Mouse (Mus musculus): Measurements from ENCODE around the gene 1700056E22Rik. TPM values are rescaled to one million over a fixed set of nuclear protein-coding genes. Genes with fewer than 3 reads are reported as not detected.

1700056E22Rik gene
- polyA plus RNA-seq, 1 experiment, result 0.63 TPM

GRCm38 (mm10) chr1:184011311-184011710, 22.8 kb downstream of the 1700056E22Rik start:
- Histone ChIP-seq H3K9ac (ENCODE audit: low read depth, poor library complexity, severe bottlenecking) (no peak overlapping the region), H3K27ac (ENCODE audit: insufficient read depth, low read length) (no peak overlapping the region), H3K4me3 (ENCODE audit: low read depth, low read length) (no peak overlapping the region), H3K27me3 (ENCODE audit: control insufficient read depth, insufficient read depth, low read length, poor library complexity, severe bottlenecking) (no peaks in the 10 kb centered on the region), H3K36me3 (ENCODE audit: control insufficient read depth, insufficient read depth, low read length, poor library complexity, severe bottlenecking) (no peaks in the 10 kb centered on the region), H3K9me3 (replicated peaks; ENCODE audit: control insufficient read depth, insufficient read depth, low read length, poor library complexity, severe bottlenecking) (no peaks in the 10 kb centered on the region), H3K4me1 (ENCODE audit: control insufficient read depth, insufficient read depth, low read length) (no peaks in the 10 kb centered on the region)
- TF ChIP-seq POLR2A (IDR thresholded peaks at IDR 0.05; ENCODE audit: insufficient read depth, low read length) (no peak), CTCF (IDR thresholded peaks at IDR 0.05; ENCODE audit: low read depth, low read length) (no peak), EP300 (IDR thresholded peaks at IDR 0.05; ENCODE audit: insufficient read depth, low read depth, low read length) (no peak)

GRCm38 (mm10) chr1:184006086-184006485, 28.0 kb downstream of the 1700056E22Rik start:
- Histone ChIP-seq H3K4me1 (ENCODE audit: control insufficient read depth, insufficient read depth, low read length) (no peaks in the 10 kb centered on the region), H3K27me3 (ENCODE audit: control insufficient read depth, insufficient read depth, low read length, poor library complexity, severe bottlenecking) (no peaks in the 10 kb centered on the region), H3K36me3 (ENCODE audit: control insufficient read depth, insufficient read depth, low read length, poor library complexity, severe bottlenecking) (no peaks in the 10 kb centered on the region), H3K9me3 (replicated peaks; ENCODE audit: control insufficient read depth, insufficient read depth, low read length, poor library complexity, severe bottlenecking) (no peaks in the 10 kb centered on the region; the same call in 1 of the 2 replicates), H3K9ac (ENCODE audit: low read depth, poor library complexity, severe bottlenecking) (no peak overlapping the region), H3K27ac (ENCODE audit: insufficient read depth, low read length) (no peak overlapping the region), H3K4me3 (ENCODE audit: low read depth, low read length) (no peak overlapping the region)
- TF ChIP-seq CTCF (IDR thresholded peaks at IDR 0.05; ENCODE audit: low read depth, low read length) (no peak), POLR2A (IDR thresholded peaks at IDR 0.05; ENCODE audit: insufficient read depth, low read length) (no peak), EP300 (IDR thresholded peaks at IDR 0.05; ENCODE audit: insufficient read depth, low read depth, low read length) (no peak)

- H3K27me3 ChIP-seq (ENCODE audit: control insufficient read depth, insufficient read depth, low read length, poor library complexity, severe bottlenecking), result no peaks in the 10 kb centered on the region
- H3K9me3 ChIP-seq (replicated peaks; ENCODE audit: control insufficient read depth, insufficient read depth, low read length, poor library complexity, severe bottlenecking), result no peaks in the 10 kb centered on the region; the same call in 1 of the 2 replicates
- TF ChIP-seq POLR2A (IDR thresholded peaks at IDR 0.05; ENCODE audit: insufficient read depth, low read length) (no peak), EP300 (IDR thresholded peaks at IDR 0.05; ENCODE audit: insufficient read depth, low read depth, low read length) (no peak), CTCF (IDR thresholded peaks at IDR 0.05; ENCODE audit: low read depth, low read length) (no peak)
- no peaks in the 10 kb centered on the region for H3K36me3 ChIP-seq (ENCODE audit: control insufficient read depth, insufficient read depth, low read length, poor library complexity, severe bottlenecking)
- H3K27ac ChIP-seq (ENCODE audit: insufficient read depth, low read length), result no peak overlapping the region
- H3K9ac ChIP-seq (ENCODE audit: low read depth, poor library complexity, severe bottlenecking), result no peak overlapping the region
- no peaks in the 10 kb centered on the region for H3K4me1 ChIP-seq (ENCODE audit: control insufficient read depth, insufficient read depth, low read length)
- no peak overlapping the region for H3K4me3 ChIP-seq (ENCODE audit: low read depth, low read length)
These were observed 28.6 kb downstream of the 1700056E22Rik start for GRCm38 (mm10) chr1:184005315-184006058.

- no peak overlapping the region for H3K4me3 ChIP-seq (ENCODE audit: low read depth, low read length)
- no peaks in the 10 kb centered on the region for H3K27me3 ChIP-seq (ENCODE audit: control insufficient read depth, insufficient read depth, low read length, poor library complexity, severe bottlenecking)
- no peaks in the 10 kb centered on the region; the same call in 1 of the 2 replicates for H3K9me3 ChIP-seq (replicated peaks; ENCODE audit: control insufficient read depth, insufficient read depth, low read length, poor library complexity, severe bottlenecking)
- no peak for TF ChIP-seq POLR2A (IDR thresholded peaks at IDR 0.05; ENCODE audit: insufficient read depth, low read length)
- no peak for TF ChIP-seq CTCF (IDR thresholded peaks at IDR 0.05; ENCODE audit: low read depth, low read length)
- TF ChIP-seq EP300 (IDR thresholded peaks at IDR 0.05; ENCODE audit: insufficient read depth, low read depth, low read length), result no peak
- H3K27ac ChIP-seq (ENCODE audit: insufficient read depth, low read length), result no peak overlapping the region
- no peak overlapping the region for H3K9ac ChIP-seq (ENCODE audit: low read depth, poor library complexity, severe bottlenecking)
- H3K36me3 ChIP-seq (ENCODE audit: control insufficient read depth, insufficient read depth, low read length, poor library complexity, severe bottlenecking), result no peaks in the 10 kb centered on the region
- H3K4me1 ChIP-seq (ENCODE audit: control insufficient read depth, insufficient read depth, low read length), result no peaks in the 10 kb centered on the region
These were observed 29.8 kb downstream of the 1700056E22Rik start for GRCm38 (mm10) chr1:184004311-184004710.

- Histone ChIP-seq H3K27ac (ENCODE audit: insufficient read depth, low read length) (no peak overlapping the region), H3K9me3 (replicated peaks; ENCODE audit: control insufficient read depth, insufficient read depth, low read length, poor library complexity, severe bottlenecking) (no peaks in the 10 kb centered on the region; the same call in 1 of the 2 replicates), H3K9ac (ENCODE audit: low read depth, poor library complexity, severe bottlenecking) (no peak overlapping the region), H3K4me1 (ENCODE audit: control insufficient read depth, insufficient read depth, low read length) (no peaks in the 10 kb centered on the region), H3K4me3 (ENCODE audit: low read depth, low read length) (no peak overlapping the region), H3K36me3 (ENCODE audit: control insufficient read depth, insufficient read depth, low read length, poor library complexity, severe bottlenecking) (no peaks in the 10 kb centered on the region), H3K27me3 (ENCODE audit: control insufficient read depth, insufficient read depth, low read length, poor library complexity, severe bottlenecking) (no peaks in the 10 kb centered on the region)
- no peak for TF ChIP-seq POLR2A (IDR thresholded peaks at IDR 0.05; ENCODE audit: insufficient read depth, low read length)
- no peak for TF ChIP-seq EP300 (IDR thresholded peaks at IDR 0.05; ENCODE audit: insufficient read depth, low read depth, low read length)
- no peak for TF ChIP-seq CTCF (IDR thresholded peaks at IDR 0.05; ENCODE audit: low read depth, low read length)
These were observed 31.6 kb downstream of the 1700056E22Rik start for GRCm38 (mm10) chr1:184002470-184002869.

- H3K27ac ChIP-seq (ENCODE audit: insufficient read depth, low read length), result no peak overlapping the region
- H3K36me3 ChIP-seq (ENCODE audit: control insufficient read depth, insufficient read depth, low read length, poor library complexity, severe bottlenecking), result no peaks in the 10 kb centered on the region
- H3K27me3 ChIP-seq (ENCODE audit: control insufficient read depth, insufficient read depth, low read length, poor library complexity, severe bottlenecking), result no peaks in the 10 kb centered on the region
- H3K9ac ChIP-seq (ENCODE audit: low read depth, poor library complexity, severe bottlenecking), result no peak overlapping the region
- no peak overlapping the region for H3K4me3 ChIP-seq (ENCODE audit: low read depth, low read length)
- TF ChIP-seq EP300 (IDR thresholded peaks at IDR 0.05; ENCODE audit: insufficient read depth, low read depth, low read length) (no peak), POLR2A (IDR thresholded peaks at IDR 0.05; ENCODE audit: insufficient read depth, low read length) (no peak), CTCF (IDR thresholded peaks at IDR 0.05; ENCODE audit: low read depth, low read length) (no peak)
- H3K4me1 ChIP-seq (ENCODE audit: control insufficient read depth, insufficient read depth, low read length), result no peaks in the 10 kb centered on the region
- H3K9me3 ChIP-seq (replicated peaks; ENCODE audit: control insufficient read depth, insufficient read depth, low read length, poor library complexity, severe bottlenecking), result no peaks in the 10 kb centered on the region; the same call in 1 of the 2 replicates
These were observed 36.9 kb downstream of the 1700056E22Rik start for GRCm38 (mm10) chr1:183997207-183997606.

All from ES-Bruce4 (cell line).